Mouse (Mus musculus): ENCODE data around the gene Pbld1. TPM values are rescaled to one million over a fixed set of nuclear protein-coding genes. Genes with fewer than 3 reads are reported as not detected.

Pbld1 gene
- polyA plus RNA-seq, 1 experiment from 2014 or later: 0.33 TPM

DNA sequence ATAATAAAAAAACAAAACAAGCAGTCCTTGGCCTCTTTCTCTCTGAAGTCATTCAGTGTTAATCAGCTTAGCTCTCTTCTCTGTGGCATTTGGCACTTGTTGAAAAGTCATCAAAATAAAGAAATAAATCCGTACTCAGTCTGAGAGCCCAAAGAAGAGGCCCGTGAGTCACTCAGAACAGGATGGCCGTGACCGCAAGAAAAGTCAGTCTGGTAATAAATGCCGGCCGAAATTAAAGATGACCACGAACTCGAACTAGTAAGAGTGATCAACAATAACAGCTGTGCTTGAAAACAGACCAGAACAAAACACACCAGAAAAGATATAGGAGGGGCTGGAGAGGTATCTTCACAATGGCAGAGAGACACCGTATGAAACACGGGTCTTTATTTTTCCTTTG lies 64.1 kb downstream of the Pbld1 start:
- Histone ChIP-seq H3K36me3 (peaks cover 14% of the 10 kb centered on the region; the same call in 1 of the 2 replicates), H3K4me3 (no peak overlapping the region), H3K27ac (replicated peaks) (no peak overlapping the region), H3K4me2 (no peak overlapping the region), H3K9me3 (peaks cover 4% of the 10 kb centered on the region; the same call in 1 of the 2 replicates), H3K4me1 (peaks cover 8% of the 10 kb centered on the region), H3K27me3 (replicated peaks) (no peaks in the 10 kb centered on the region), H3K9ac (no peak overlapping the region)
- 85% methylated on average over 10 of the region's 10 CpGs for WGBS
- ATAC-seq (ENCODE audit: extremely low read depth, insufficient number of reproducible peaks, low FRiP score, low TSS enrichment): no peak

GRCm38 (mm10) chr10:63125343-63125742 lies 65.4 kb downstream of the Pbld1 start:
- peaks cover 4% of the 10 kb centered on the region; the same call in 1 of the 2 replicates for H3K9me3 ChIP-seq
- H3K4me2 ChIP-seq: no peak overlapping the region
- H3K9ac ChIP-seq: no peak overlapping the region
- 41% methylated on average over 11 of the region's 11 CpGs for WGBS
- no peak for ATAC-seq (ENCODE audit: extremely low read depth, insufficient number of reproducible peaks, low FRiP score, low TSS enrichment)
- H3K27me3 ChIP-seq (replicated peaks): no peaks in the 10 kb centered on the region
- H3K4me1 ChIP-seq: peaks cover 8% of the 10 kb centered on the region
- H3K4me3 ChIP-seq: no peak overlapping the region
- peaks cover 14% of the 10 kb centered on the region for H3K36me3 ChIP-seq
- H3K27ac ChIP-seq (replicated peaks): no peak overlapping the region

DNA sequence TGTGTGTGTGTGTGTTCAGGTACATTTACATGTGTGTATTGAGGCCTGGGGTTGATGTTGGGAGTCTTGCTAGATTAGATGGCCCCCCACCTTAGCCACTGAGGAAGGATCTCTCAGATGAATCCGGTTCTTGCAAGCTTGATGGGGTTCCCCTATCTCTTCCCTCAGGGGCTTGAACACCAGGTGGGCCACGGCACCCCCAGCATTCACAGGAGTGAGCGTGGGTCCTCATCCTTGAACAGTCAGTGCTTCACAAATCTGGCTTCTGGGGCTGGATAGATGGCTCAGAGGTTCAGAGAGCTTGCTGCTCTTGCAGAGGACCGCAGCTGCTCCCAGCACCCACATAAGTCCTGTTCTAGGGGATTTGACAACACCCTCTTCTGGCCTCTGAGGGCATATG lies 66.2 kb downstream of the Pbld1 start:
- Histone ChIP-seq H3K36me3 (peaks cover 16% of the 10 kb centered on the region), H3K9me3 (peaks cover 4% of the 10 kb centered on the region; the same call in 1 of the 2 replicates), H3K4me3 (no peak overlapping the region), H3K9ac (no peak overlapping the region), H3K27me3 (replicated peaks) (no peaks in the 10 kb centered on the region), H3K4me2 (no peak overlapping the region), H3K27ac (replicated peaks) (no peak overlapping the region), H3K4me1 (peaks cover 8% of the 10 kb centered on the region)
- ATAC-seq (ENCODE audit: extremely low read depth, insufficient number of reproducible peaks, low FRiP score, low TSS enrichment): no peak
- 79% methylated on average over 4 of the region's 4 CpGs for WGBS

GRCm38 (mm10) chr10:63127156-63127555 lies 67.2 kb downstream of the Pbld1 start:
- no peak for ATAC-seq (ENCODE audit: extremely low read depth, insufficient number of reproducible peaks, low FRiP score, low TSS enrichment)
- no peak overlapping the region for H3K4me2 ChIP-seq
- H3K9me3 ChIP-seq: peaks cover 4% of the 10 kb centered on the region; the same call in 1 of the 2 replicates
- no peaks in the 10 kb centered on the region for H3K27me3 ChIP-seq (replicated peaks)
- no peak overlapping the region for H3K9ac ChIP-seq
- H3K27ac ChIP-seq (replicated peaks): no peak overlapping the region
- H3K4me3 ChIP-seq: no peak overlapping the region
- WGBS: 83% methylated on average over 6 of the region's 6 CpGs
- H3K36me3 ChIP-seq: peaks cover 16% of the 10 kb centered on the region
- H3K4me1 ChIP-seq: peaks cover 8% of the 10 kb centered on the region

Other genes with a start within 250 kb of the Pbld1 start
- 21.8 and 24.0 TPM in 2 replicates for gene Tet1, start 151.2 kb upstream of the Pbld1 start, polyA plus RNA-seq (2015; fragmentation: Nextera tagmentation; extraction: Ambion mirVana)
- 11.5 and 11.7 TPM in 2 replicates for gene Slc25a16, start 139.5 kb upstream of the Pbld1 start, polyA plus RNA-seq (2015; fragmentation: Nextera tagmentation; extraction: Ambion mirVana)
- 15.4 and 16.2 TPM in 2 replicates for gene Dna2, start 113.1 kb upstream of the Pbld1 start, polyA plus RNA-seq (2015; fragmentation: Nextera tagmentation; extraction: Ambion mirVana)
- 11.1 and 14.5 TPM in 2 replicates for gene Rufy2, start 79.9 kb upstream of the Pbld1 start, polyA plus RNA-seq (2015; fragmentation: Nextera tagmentation; extraction: Ambion mirVana)
- gene Hnrnph3, start 35.9 kb upstream of the Pbld1 start, polyA plus RNA-seq (2015; fragmentation: Nextera tagmentation; extraction: Ambion mirVana): 60.1 and 69.6 TPM in 2 replicates
- gene Pbld2, start 35.8 kb upstream of the Pbld1 start, polyA plus RNA-seq (2015; fragmentation: Nextera tagmentation; extraction: Ambion mirVana): 0.55 and 0.60 TPM in 2 replicates
- gene Atoh7, start 39.5 kb downstream of the Pbld1 start, polyA plus RNA-seq (2015; fragmentation: Nextera tagmentation; extraction: Ambion mirVana): not detected in 2 replicates
- 4.7 and 5.3 TPM in 2 replicates for gene Mypn, start 143.8 kb downstream of the Pbld1 start, polyA plus RNA-seq (2015; fragmentation: Nextera tagmentation; extraction: Ambion mirVana)
- gene Herc4, start 183.6 kb downstream of the Pbld1 start, polyA plus RNA-seq (2015; fragmentation: Nextera tagmentation; extraction: Ambion mirVana): 25.7 and 27.1 TPM in 2 replicates

All from heart, embryonic 13.5 days (tissue).